Mouse (Mus musculus) E14TG2a.4 (cell line): ENCODE measurements at regions not wholly inside any gene's neighbourhood (a gene's known extent, or its start where the extent isn't known, plus 50 kb on each side); places are given as distances from the start of the nearest gene placed in this dataset.

Source experiments
- CTCF ChIP-seq: conservative IDR thresholded peaks from 2 replicates; pipeline ENCODE4 v1.5.1; 2014; ENCODE audit warnings: low read length
- NANOG ChIP-seq: IDR thresholded peaks from 2 replicates; pipeline ENCODE4 v1.6.1; 2014; ENCODE audit warnings: borderline replicate concordance, low read length, mixed read lengths
- POU5F1 ChIP-seq: IDR thresholded peaks from 2 replicates; pipeline ENCODE4 v1.6.1; 2014; ENCODE audit warnings: low read length, borderline replicate concordance

DNA sequence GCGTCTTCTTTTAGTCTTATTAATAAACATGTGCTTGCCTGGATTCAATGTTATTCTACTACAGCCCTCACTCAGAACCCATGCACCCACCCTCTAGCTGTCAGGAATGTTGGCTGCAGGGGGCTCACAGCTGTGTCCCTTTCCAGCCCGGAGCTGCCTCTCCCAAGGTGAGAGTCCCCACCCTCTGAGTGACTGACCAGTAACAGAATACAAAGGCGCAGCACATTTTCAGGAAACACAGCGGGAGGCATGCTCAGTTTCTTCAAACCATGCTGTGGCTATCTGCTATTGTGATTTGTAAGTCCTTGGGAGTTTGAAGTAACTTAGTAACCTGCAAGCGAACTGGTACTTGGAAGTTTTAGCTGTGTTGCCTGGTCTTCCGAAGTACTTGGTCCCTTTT is 93.1 kb upstream of the Gm765 start:
- TF ChIP-seq CTCF, result no peak
- no peak for TF ChIP-seq POU5F1
- peak; percentile 79 for TF ChIP-seq NANOG
